Mouse (Mus musculus) adrenal gland, postnatal 4 days (tissue): ENCODE results near the gene Gm13103. TPM values are rescaled to one million over a fixed set of nuclear protein-coding genes. Genes with fewer than 3 reads are reported as not detected.
"Not testable (repeated sequence)": the region's sequence is repeated elsewhere in the genome, so short reads cannot be mapped to it uniquely, and the experiment has no call there.

Source experiments
- DNase-seq, 2 experiments: peaks; one replicate each; pipeline ENCODE4 v3.0.0; 2021 to 2022; ENCODE audit warnings: low spot score in 2 of 2, mixed read lengths in 2 of 2
- long read RNA-seq, 2 experiments: library from polyadenylated mRNA; stranded (forward); transcript quantifications; one replicate each; pipeline ENCODE4 v2.0.0; 2021
- total RNA-seq, 2 experiments: library from RNA; stranded (reverse); gene quantifications; 2 replicates each; pipeline ENCODE4 v1.2.3; 2021

Gene Gm13103
- not detected for total RNA-seq
- long read RNA-seq, experiment 1: 0 reads
- long read RNA-seq, experiment 2: 0 reads

DNA sequence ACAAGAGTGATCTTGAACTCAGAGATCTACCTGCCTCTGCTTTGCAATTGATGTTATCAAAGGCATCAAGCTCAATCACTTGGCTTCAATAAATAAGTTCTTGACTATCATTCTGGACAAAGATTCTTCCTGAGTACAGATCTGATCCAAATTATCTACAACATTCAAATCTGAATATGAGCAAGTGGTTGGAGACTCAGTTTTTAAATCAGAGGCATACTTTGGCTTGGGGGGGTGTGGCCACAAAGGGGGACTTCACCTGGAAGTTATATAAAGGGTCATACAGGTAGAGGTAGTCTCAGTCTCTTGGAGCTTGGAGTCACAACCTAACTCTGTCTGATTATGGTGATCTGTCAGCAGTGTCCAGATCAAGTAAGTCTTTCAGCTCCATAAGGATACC is at the start of gene Gm13103:
Gene Gm13103 (plus strand): TSS at position 301 of the 400 bp plus-strand sequence.
- not testable (repeated sequence) for DNase-seq

DNA sequence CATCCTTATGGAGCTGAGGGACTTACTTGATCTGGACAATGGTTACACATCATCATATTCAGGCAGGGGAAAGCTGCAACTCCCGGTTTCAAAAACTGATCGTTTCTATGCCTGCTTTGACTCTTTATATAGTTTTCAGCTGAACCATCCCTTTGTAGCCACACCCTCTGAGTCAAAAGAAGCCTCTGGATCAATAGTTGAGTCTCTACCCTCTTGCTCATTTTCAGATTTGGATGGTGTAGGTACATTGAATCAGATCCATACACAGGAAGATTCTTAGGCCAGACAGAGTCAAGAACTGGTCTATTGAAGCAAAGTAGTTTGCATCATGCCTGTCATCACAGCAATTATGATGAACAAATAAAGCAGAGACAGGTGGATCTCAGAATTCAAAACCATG is 30.3 kb upstream of the Gm13103 start, which contains the start of gene Gm13084:
Gene Gm13084 (minus strand): TSS at position 101 of the 400 bp plus-strand sequence.
- DNase-seq: no peak

DNA sequence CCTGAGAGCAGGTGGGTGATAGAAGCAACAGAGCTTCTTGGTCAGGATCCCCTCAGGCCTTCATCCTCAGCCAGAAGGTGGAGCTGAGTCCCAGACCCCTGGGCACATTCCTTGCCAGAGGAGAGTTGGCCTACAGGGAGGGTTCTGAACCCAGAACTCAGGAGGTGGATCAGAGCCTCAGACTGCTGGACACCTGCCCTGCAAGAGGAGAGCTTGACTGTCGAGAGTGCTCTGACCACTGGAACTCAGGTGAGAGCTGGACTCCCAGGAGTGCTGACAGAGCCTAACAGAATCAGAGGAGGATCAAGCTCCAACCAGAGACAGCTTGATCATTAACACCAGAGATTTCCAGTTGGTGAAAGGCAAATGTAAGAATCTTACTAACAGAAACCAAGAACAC is 36.1 kb downstream of the Gm13103 start:
- not testable (repeated sequence) for DNase-seq

DNA sequence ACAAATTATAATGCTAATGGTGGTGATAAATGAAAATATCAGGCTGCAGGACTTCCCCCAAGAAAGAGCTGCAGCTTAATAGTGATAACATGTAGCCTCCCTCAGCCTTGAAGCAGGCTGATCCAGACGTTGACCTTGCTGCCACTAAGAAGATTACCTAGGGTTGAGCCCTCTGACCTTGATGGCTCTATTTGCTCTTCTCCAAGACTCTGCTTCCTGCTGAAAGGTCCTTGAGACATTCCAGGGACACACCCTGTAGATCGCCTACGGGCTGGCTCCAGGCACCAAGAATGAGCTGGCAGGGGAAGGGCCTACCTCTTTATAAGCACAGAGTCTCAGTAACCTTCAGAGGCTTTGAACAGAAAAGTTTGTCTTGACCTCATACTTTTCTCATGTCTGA is 48.1 kb downstream of the Gm13103 start:
- DNase-seq: not testable (repeated sequence)

DNA sequence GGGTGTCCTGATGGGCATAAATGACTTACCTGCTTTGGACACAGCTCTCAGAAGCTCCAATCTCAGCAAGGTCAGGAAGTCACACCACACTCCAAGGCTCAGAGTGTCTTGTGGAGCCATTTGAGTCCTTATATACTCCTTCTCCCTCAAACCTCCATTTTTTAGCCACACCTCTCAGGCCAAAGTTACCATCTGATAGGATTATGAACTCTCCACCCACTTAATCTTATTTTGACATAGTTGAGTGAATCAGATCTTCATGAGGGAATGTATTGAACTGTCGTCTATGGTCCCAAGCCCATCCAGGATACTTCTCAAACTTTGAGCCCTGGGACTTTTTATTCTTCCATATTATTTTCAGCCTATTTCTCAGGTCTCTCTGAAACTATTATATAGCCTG is 54.0 kb downstream of the Gm13103 start, which contains the start of gene Pramef6:
Gene Pramef6 (minus strand): TSS at position 101 of the 400 bp plus-strand sequence.
- not testable (repeated sequence) for DNase-seq

Other genes with a start within 250 kb of the Gm13103 start
- not detected for gene Gm13083, start 231.5 kb upstream of the Gm13103 start, total RNA-seq
- not detected for gene Gm13088, start 189.3 kb upstream of the Gm13103 start, total RNA-seq
- not detected for gene Gm13089, start 143.8 kb upstream of the Gm13103 start, total RNA-seq
- gene Gm13078, start 127.0 kb upstream of the Gm13103 start, total RNA-seq: not detected
- gene Gm13023, start 57.1 kb upstream of the Gm13103 start, total RNA-seq: not detected
- gene Gm13084, start 30.4 kb upstream of the Gm13103 start, total RNA-seq: not detected
- not detected for gene Pramef6, start 53.9 kb downstream of the Gm13103 start, total RNA-seq
- gene Pramef25, start 104.5 kb downstream of the Gm13103 start, total RNA-seq: not detected
- gene Gm13101, start 120.5 kb downstream of the Gm13103 start, total RNA-seq: not detected
- not detected for gene Pramef17, start 147.9 kb downstream of the Gm13103 start, total RNA-seq
- not detected for gene Pramel4, start 212.6 kb downstream of the Gm13103 start, total RNA-seq